In the genomic region with DNA sequence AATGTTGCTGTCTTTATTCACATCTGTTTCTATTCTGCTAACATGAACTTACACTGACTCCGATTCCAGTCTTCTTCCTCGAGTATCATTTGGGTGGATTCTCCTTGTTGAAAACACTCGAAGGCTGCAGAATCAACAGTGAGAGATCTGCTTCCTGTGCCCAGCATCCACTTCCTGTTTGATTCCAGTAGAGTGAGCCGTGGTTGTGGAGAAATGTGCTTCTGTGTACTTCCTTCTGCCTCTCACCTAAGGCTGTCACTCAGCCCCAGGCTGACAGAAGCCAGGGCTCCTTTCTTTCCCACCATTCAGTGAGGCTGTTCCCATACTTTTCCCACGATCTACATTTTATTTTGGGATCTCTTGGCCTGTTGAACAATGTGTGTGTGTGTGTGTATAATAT, we compare ENCODE assay signal across 12 mouse cellular contexts. TPM values are rescaled to one million over a fixed set of nuclear protein-coding genes. Genes with fewer than 3 reads are reported as not detected.
DNase-seq lines count a peak whose midpoint lies in the region; ATAC-seq and TF ChIP-seq lines count a peak whose summit lies in the region.
"Had no signal": no experiment of that assay in that cellular context is flagged by ENCODE, and none has a peak within 500 bp of the region (broad histone marks: within the 10 kb centered on the region; RNA-seq: fewer than 3 reads in every experiment).

No protein-coding gene starts in this region.

- H3K27me3 ChIP-seq in heart, embryonic 11.5 days (ENCODE audit: control insufficient read depth, insufficient read depth, low read length), result no peaks in the 10 kb centered on the region
- H3K27me3 ChIP-seq in forebrain, embryonic 14.5 days (replicated peaks; ENCODE audit: control insufficient read depth, insufficient read depth, low read length), result no peaks in the 10 kb centered on the region
- no peaks in the 10 kb centered on the region for H3K27me3 ChIP-seq in hindbrain, embryonic 16.5 days (replicated peaks; ENCODE audit: control insufficient read depth, insufficient read depth, low read length)
- H3K27me3 ChIP-seq: hindbrain, embryonic 12.5 days; liver, embryonic 12.5 days had no signal

- peaks cover 17% of the 10 kb centered on the region for H3K4me1 ChIP-seq in heart, embryonic 11.5 days (ENCODE audit: control insufficient read depth, insufficient read depth, low read length)
- peaks cover 44% of the 10 kb centered on the region for H3K4me1 ChIP-seq in bone marrow macrophage, adult 2 months (ENCODE audit: control insufficient read depth, insufficient read depth, low read length)
- no peaks in the 10 kb centered on the region for H3K4me1 ChIP-seq in forebrain, embryonic 14.5 days (ENCODE audit: control insufficient read depth, insufficient read depth, low read length)
- H3K4me1 ChIP-seq in hindbrain, embryonic 16.5 days (ENCODE audit: control insufficient read depth, insufficient read depth, low read depth, low read length), result no peaks in the 10 kb centered on the region

- no peak overlapping the region for H3K4me2 ChIP-seq in heart, embryonic 11.5 days
- H3K4me2 ChIP-seq in forebrain, embryonic 14.5 days (ENCODE audit: low read length), result no peak overlapping the region
- H3K4me2 ChIP-seq in hindbrain, embryonic 16.5 days (ENCODE audit: low read length), result no peak overlapping the region
- H3K4me2 ChIP-seq: hindbrain, embryonic 12.5 days; liver, embryonic 12.5 days had no signal

- no peaks in the 10 kb centered on the region for H3K9me3 ChIP-seq in heart, embryonic 11.5 days (replicated peaks; ENCODE audit: control insufficient read depth, low read length)
- no peaks in the 10 kb centered on the region for H3K9me3 ChIP-seq in forebrain, embryonic 14.5 days (replicated peaks; ENCODE audit: control insufficient read depth, low read length)
- H3K9me3 ChIP-seq in hindbrain, embryonic 16.5 days (ENCODE audit: control insufficient read depth, low read length), result no peaks in the 10 kb centered on the region
- H3K9me3 ChIP-seq: hindbrain, embryonic 12.5 days; liver, embryonic 12.5 days had no signal

- WGBS in heart, embryonic 11.5 days (ENCODE audit: insufficient replicate concordance), result 43% methylated on average over 5 of the region's 5 CpGs
- WGBS in forebrain, embryonic 14.5 days, result 77% methylated on average over 5 of the region's 5 CpGs
- 82% methylated on average over 5 of the region's 5 CpGs for WGBS in hindbrain, embryonic 16.5 days

- no peak overlapping the region for H3K4me3 ChIP-seq in heart, embryonic 11.5 days (ENCODE audit: low read depth, low read length)
- H3K4me3 ChIP-seq in bone marrow macrophage, adult 2 months (ENCODE audit: insufficient read depth, low read length), result no peak overlapping the region
- H3K4me3 ChIP-seq in forebrain, embryonic 14.5 days (ENCODE audit: low read depth, low read length), result no peak overlapping the region
- no peak overlapping the region for H3K4me3 ChIP-seq in hindbrain, embryonic 16.5 days (ENCODE audit: low read length)
- H3K4me3 ChIP-seq: hindbrain, embryonic 12.5 days; liver, embryonic 12.5 days had no signal

- TF ChIP-seq CTCF in bone marrow macrophage, adult 2 months (IDR thresholded peaks at IDR 0.05; ENCODE audit: low read depth, low read length), result no peak

- no peak overlapping the region for H3K9ac ChIP-seq in heart, embryonic 11.5 days (ENCODE audit: low read depth, low read length)
- no peak overlapping the region for H3K9ac ChIP-seq in forebrain, embryonic 14.5 days (ENCODE audit: low read length)
- no peak overlapping the region for H3K9ac ChIP-seq in hindbrain, embryonic 16.5 days (ENCODE audit: low read depth, low read length)
- H3K9ac ChIP-seq: hindbrain, embryonic 12.5 days; liver, embryonic 12.5 days had no signal

- no peak for DNase-seq in heart, adult 18-20 months
- peak; percentile 53 for DNase-seq in 416B (ENCODE audit: low read depth)
- DNase-seq in lung, postnatal 10 days, result peak; percentile 44
- DNase-seq in cerebellum, postnatal 36 days, result no peak
- DNase-seq in forebrain, embryonic 14.5 days (ENCODE audit: low spot score), result no peak
- DNase-seq: cerebellum, adult 11 months; kidney, adult 2 months had no signal

- no peak; the same call in 1 of the 2 replicates for ATAC-seq in heart, embryonic 11.5 days (replicated peaks; ENCODE audit: insufficient number of reproducible peaks, low FRiP score, low TSS enrichment)
- ATAC-seq in forebrain, embryonic 14.5 days, result no peak
- no peak for ATAC-seq in hindbrain, embryonic 16.5 days
- ATAC-seq: liver, embryonic 12.5 days had no signal

- TF ChIP-seq POLR2A in bone marrow macrophage, adult 2 months (IDR thresholded peaks at IDR 0.05; ENCODE audit: borderline replicate concordance, low read depth, low read length), result no peak

- peak overlapping the region; percentile 18; the same call in 1 of the 2 replicates for H3K27ac ChIP-seq in heart, embryonic 11.5 days (ENCODE audit: low read depth, low read length)
- H3K27ac ChIP-seq in bone marrow macrophage, adult 2 months (ENCODE audit: insufficient read depth, low read depth, low read length), result peak overlapping the region; percentile 53
- no peak overlapping the region for H3K27ac ChIP-seq in forebrain, embryonic 14.5 days (ENCODE audit: low read depth, low read length)
- H3K27ac ChIP-seq in hindbrain, embryonic 16.5 days (ENCODE audit: low read depth, low read length), result no peak overlapping the region
- H3K27ac ChIP-seq: hindbrain, embryonic 12.5 days; liver, embryonic 12.5 days had no signal

- no peaks in the 10 kb centered on the region for H3K36me3 ChIP-seq in heart, embryonic 11.5 days (ENCODE audit: control insufficient read depth, insufficient read depth, low read length)
- H3K36me3 ChIP-seq in forebrain, embryonic 14.5 days (ENCODE audit: control insufficient read depth, insufficient read depth, low read length), result no peaks in the 10 kb centered on the region
- H3K36me3 ChIP-seq in hindbrain, embryonic 16.5 days (ENCODE audit: control insufficient read depth, insufficient read depth, low read length), result no peaks in the 10 kb centered on the region
- H3K36me3 ChIP-seq: hindbrain, embryonic 12.5 days; liver, embryonic 12.5 days had no signal

RNA-seq across cellular contexts. Expression of gene Entpd1, which starts 37.9 kb away (rescaled TPM):
- 13.1 and 15.9 TPM in 2 replicates for polyA plus RNA-seq in heart, embryonic 11.5 days (2014; fragmentation: Nextera tagmentation; extraction: Ambion mirVana)
- total RNA-seq in heart, adult 18-20 months (2021), result 10 to 100 TPM; 21.1 to 22.2 TPM
- 189 and 194 TPM in 2 replicates for polyA plus RNA-seq in bone marrow macrophage, adult 2 months (2012; ENCODE audit: insufficient read depth, insufficient read length, missing spikeins)
- polyA plus RNA-seq in forebrain, embryonic 14.5 days (2014; fragmentation: Nextera tagmentation; extraction: Ambion mirVana), result 9.1 and 12.8 TPM in 2 replicates
- polyA plus RNA-seq in hindbrain, embryonic 16.5 days (2015; fragmentation: Nextera tagmentation; extraction: Ambion mirVana), result 7.7 and 8.1 TPM in 2 replicates

RNA-seq across cellular contexts. Expression of gene Tctn3, which starts 38.1 kb away (rescaled TPM):
- 7.6 and 10.3 TPM in 2 replicates for polyA plus RNA-seq in heart, embryonic 11.5 days (2014; fragmentation: Nextera tagmentation; extraction: Ambion mirVana)
- total RNA-seq in heart, adult 18-20 months (2021), result 1 to 10 TPM; 7.1 to 7.2 TPM
- 12.6 and 13.9 TPM in 2 replicates for polyA plus RNA-seq in bone marrow macrophage, adult 2 months (2012; ENCODE audit: insufficient read depth, insufficient read length, missing spikeins)
- 9.3 and 11.5 TPM in 2 replicates for polyA plus RNA-seq in forebrain, embryonic 14.5 days (2014; fragmentation: Nextera tagmentation; extraction: Ambion mirVana)
- 14.8 and 16.6 TPM in 2 replicates for polyA plus RNA-seq in hindbrain, embryonic 16.5 days (2015; fragmentation: Nextera tagmentation; extraction: Ambion mirVana)

Comparison
In these comparisons a context has a peak if more than half of its experiments do, and no peak if none do; other contexts are left out.
1. H3K27ac ChIP-seq: peak in heart, embryonic 11.5 days (single experiment) and bone marrow macrophage, adult 2 months (single experiment); none in forebrain, embryonic 14.5 days (single experiment) and hindbrain, embryonic 16.5 days (single experiment).
2. DNase-seq: peak in 416B (single experiment) and lung, postnatal 10 days (single experiment); none in heart, adult 18-20 months (0 of 2), cerebellum, postnatal 36 days (0 of 2) and forebrain, embryonic 14.5 days (single experiment).
3. RNA of gene Entpd1, which starts 37.9 kb away (polyA plus RNA-seq): 189 to 194 TPM in bone marrow macrophage, adult 2 months; 13.1 to 15.9 TPM in heart, embryonic 11.5 days, 9.1 to 12.8 TPM in forebrain, embryonic 14.5 days and 7.7 to 8.1 TPM in hindbrain, embryonic 16.5 days; every median in the first group is over 10 times any median in the second.